Mouse (Mus musculus) frontal cortex, postnatal 36 days (tissue): ENCODE measurements around the gene Stxbp5.
"Not testable (repeated sequence)": the region's sequence is repeated elsewhere in the genome, so short reads cannot be mapped to it uniquely, and the experiment has no call there.

ENCODE experiments used
- DNase-seq, 2 experiments: peaks; one replicate each; pipeline ENCODE4 v3.0.0; 2022; ENCODE audit warnings: low spot score in 2 of 2

Gene Stxbp5

GRCm38 (mm10) chr10:9901071-9901696 lies at the start of gene Stxbp5:
TSS of gene Stxbp5 (minus strand) at chr10:9901079.
- peak; percentile 84 for DNase-seq

- no peak for DNase-seq
Measured at GRCm38 (mm10) chr10:9912395-9912794, 11.5 kb upstream of the Stxbp5 start.

- no peak for DNase-seq
Measured at GRCm38 (mm10) chr10:9907919-9908502, 7.1 kb upstream of the Stxbp5 start.

- DNase-seq: no peak
Measured at GRCm38 (mm10) chr10:9907519-9907918, 6.6 kb upstream of the Stxbp5 start.

DNA sequence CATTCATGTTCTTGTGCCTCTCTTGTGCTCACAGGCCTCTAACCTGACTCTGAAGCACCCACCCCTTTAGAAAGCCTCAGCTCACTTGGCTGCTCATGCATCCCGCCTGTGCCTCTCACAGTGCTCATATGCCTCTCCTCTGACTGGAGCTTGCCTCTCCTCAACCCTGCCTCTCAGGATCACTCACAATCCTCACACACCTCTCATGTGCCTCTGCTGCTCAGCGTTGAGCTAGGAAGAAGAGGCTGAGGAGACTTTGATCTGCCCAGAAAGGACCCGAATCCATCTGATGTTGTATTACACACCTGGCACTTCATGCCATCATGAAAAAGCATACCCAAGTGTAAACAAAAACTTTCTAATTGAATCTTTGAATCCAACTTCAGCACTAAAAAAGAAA lies 5.3 kb upstream of the Stxbp5 start:
- DNase-seq: no peak

DNA sequence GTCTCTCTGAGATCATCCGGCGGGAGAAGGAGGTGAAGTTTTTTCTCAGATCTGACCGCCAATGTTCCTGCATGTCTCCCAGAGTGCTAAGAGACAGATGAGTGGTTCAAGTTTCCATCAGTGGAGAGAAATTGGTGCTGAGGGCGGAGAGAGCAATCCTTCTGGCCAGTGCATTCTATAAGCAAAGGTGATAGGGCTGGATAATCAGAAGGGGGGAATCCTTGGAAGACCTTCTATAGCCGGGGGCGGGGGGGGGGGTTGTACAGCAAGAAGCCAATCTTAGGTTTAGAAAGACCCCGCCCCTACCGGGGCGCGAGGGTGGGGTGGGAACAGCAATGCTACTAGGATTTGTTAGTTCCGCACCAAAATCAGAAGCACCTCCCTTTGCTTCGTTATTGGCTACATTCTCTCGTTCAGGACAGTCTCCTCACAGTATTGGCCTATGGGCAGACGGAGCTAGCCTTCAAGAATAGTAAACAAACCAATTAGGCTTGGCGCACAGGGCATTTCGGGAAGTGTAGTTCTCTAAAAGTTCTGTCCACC lies 889 bp upstream of the Stxbp5 start:
- peak; percentile 81 to 94 for DNase-seq

GRCm38 (mm10) chr10:9900315-9901070 lies 386 bp downstream of the Stxbp5 start:
- peak; percentile 56 to 63 for DNase-seq

DNA sequence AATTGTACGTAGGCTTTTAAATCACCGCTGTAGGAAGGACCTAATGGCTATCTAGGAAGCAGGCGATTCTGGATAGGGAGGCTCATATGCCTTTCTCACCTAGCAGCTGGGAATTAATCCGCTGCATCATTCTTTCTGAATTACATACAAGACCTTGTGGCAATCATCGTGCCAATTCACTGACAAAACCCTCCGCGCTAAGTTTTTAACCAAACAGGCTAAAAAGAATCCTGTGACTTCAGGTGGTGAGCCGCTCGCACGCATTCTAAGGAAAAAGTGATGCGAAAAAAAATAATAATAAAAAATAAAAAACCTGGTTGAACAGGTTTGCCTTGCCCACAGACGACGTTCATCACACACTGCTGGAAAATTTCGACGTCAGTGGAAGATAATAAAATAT lies 1.1 kb downstream of the Stxbp5 start:
- DNase-seq: peak in 1 of 2 experiments; percentile 46

DNA sequence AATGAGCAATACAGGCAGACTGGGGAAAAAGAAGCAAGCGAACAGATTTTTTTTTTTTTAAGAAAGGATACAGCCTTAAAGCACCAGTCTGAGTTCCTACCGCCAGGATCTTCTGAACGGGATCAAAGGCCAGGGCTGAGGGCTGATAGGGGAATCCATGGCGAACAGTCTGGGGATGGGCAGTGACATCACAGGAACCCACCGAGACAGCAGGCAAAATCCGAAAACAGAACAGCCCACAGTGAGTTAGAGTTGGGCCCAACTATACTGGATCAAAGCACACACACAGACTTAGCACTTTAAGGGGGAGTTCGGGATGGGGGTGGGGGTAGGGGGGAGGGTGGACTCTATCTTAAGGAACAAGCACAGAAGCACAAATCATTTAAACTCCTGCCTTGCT lies 1.8 kb downstream of the Stxbp5 start:
- DNase-seq: no peak

DNA sequence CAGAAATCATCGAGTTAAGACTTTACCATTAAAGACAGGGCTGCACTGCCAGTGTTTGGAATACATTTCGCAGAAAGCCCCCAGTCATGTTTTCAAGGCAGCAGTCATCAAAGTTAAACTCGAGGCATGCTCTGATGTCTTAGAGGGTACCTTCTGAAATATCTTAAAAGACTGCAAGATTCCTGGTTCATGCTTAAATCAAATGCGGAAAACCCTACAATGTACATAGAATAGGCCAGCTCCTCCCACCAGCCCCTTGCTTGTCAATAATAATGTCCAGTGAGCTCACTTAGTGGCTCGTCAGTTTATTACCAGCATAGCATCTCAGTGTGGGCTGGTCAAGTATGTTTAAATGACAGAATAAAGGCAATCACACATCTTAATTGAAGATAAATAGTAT lies 3.0 kb downstream of the Stxbp5 start:
- DNase-seq: no peak

- DNase-seq: no peak
Measured at GRCm38 (mm10) chr10:9893562-9893961, 7.3 kb downstream of the Stxbp5 start.

DNA sequence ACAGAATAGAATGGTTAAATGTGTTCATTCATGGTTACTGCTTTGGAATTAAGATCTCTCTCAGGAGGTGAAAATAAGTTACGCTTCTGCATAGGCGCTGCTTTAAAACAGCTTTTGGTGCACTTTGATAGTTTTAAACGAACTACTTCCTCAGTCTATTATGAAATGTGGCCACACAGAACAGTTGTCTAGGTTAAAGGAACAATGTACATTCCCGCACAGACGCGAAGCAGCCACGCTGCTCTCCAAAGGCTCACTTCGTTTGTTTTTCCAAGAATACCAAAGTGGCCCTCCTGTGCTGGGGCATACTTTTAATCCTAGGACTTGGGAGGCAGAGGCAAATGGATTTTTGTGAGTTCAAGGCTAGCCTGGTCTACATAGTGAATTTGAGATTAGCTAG lies 11.2 kb downstream of the Stxbp5 start:
- no peak for DNase-seq

DNA sequence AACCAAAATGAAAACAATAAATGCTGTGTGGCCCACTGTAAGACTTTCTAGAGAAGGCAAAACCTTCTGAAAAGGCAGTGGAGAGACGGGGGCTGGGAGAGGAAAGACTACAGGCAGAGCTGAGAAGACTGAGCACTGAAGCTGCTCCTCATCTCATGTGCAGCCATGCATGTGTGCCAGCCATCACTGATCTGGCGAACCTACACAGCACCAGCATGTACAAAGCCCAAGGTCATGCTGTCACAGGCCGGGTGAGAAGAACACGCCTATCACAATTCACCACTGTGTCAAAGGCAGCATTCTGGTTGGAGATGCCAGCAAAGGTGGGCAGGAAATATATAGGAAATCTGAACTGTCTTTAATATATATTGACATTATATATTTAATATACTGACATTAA lies 12.2 kb downstream of the Stxbp5 start:
- DNase-seq: no peak

DNA sequence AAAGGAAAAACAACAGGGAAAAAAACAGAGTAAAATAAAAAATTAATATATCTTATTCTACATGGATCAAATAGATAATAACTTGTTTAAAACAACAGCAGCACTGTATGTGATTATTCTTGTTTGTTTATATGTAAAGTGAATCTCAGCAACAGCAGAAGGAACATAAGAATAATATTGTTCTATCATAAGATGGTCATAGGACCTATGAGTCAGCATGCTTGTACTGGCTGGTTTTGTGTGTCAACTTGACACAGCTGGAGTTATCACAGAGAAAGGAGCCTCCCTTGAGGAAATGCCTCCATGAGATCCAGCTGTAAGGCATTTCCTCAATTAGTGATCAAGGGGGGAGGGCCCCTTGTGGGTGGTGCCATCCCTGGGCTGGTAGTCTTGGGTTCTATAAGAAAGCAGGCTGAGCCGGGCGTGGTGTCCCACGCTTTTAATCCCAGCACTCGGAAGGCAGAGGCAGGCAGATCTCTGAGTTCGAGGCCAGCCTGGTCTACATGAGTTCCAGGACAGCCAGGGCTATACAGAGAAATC lies 19.0 kb downstream of the Stxbp5 start:
- DNase-seq: not testable (repeated sequence)

GRCm38 (mm10) chr10:9880070-9880728 lies 20.7 kb downstream of the Stxbp5 start:
- DNase-seq: no peak

- no peak for DNase-seq
Measured at GRCm38 (mm10) chr10:9878821-9879489, 21.9 kb downstream of the Stxbp5 start.

- no peak for DNase-seq
Measured at GRCm38 (mm10) chr10:9875905-9876304, 25.0 kb downstream of the Stxbp5 start.

DNA sequence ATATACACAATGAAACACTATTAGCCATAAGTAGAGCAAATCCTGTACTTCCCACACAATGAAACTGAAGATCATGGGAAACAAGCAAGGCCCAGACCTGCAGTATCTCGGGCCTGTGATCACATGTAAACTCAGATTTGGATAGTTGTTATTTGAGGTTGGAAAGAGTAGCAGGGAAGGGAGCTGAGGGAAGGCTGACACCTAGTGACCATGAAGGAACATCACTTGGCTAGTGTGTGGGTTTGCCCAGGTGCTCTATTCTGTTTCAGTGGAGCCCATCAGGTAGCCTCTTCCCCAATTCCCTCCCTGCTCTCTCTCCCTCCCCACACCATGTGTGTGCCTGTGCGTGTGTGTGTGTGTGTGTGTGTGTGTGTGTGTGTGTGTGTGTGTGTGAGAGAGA lies 28.7 kb downstream of the Stxbp5 start:
- DNase-seq: no peak

GRCm38 (mm10) chr10:9866793-9867579 lies 33.9 kb downstream of the Stxbp5 start:
- DNase-seq: no peak

DNA sequence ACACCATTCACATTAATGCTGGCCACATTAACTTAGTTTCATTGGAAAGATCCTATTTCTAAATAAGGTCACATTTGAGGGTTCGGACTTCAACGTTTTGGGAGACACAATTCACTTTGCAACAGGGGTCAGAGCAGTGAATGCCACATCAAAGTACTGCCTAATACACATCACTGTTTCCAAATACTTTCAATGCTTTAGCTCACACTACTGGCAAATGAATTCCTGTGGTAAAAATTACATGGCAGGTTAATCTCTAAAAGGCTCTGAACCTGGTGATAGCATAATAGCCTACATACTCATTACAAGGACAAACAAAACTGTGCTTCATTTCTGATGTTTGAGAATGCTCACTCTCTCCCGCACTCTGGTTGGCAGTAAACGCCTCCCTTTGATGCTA lies 40.9 kb downstream of the Stxbp5 start:
- DNase-seq: no peak

- no peak for DNase-seq
Measured at GRCm38 (mm10) chr10:9859476-9859875, 41.4 kb downstream of the Stxbp5 start.
